Mouse (Mus musculus) embryonic facial prominence, embryonic 10.5 days (tissue): ENCODE measurements around the gene Hsp90b1. TPM values are rescaled to one million over a fixed set of nuclear protein-coding genes. Genes with fewer than 3 reads are reported as not detected.
"Not testable (repeated sequence)": the region's sequence is repeated elsewhere in the genome, so short reads cannot be mapped to it uniquely, and the experiment has no call there.

Experiments
- DNase-seq: peaks from one replicate; pipeline ENCODE4 v3.0.0-alpha.2; 2017; ENCODE audit warnings: low spot score
- H3K27ac ChIP-seq: fragments of 300-500 bp; sonication (generic); replicated peaks from 2 replicates; pipeline ENCODE4 v1.5.1; 2016; ENCODE audit warnings: mild to moderate bottlenecking
- H3K27me3 ChIP-seq: fragments of 300-500 bp; sonication (generic); replicated peaks from 2 replicates; pipeline ENCODE4 v1.6.1; 2016; ENCODE audit warnings: low read depth, mild to moderate bottlenecking; ENCODE audit not compliant: poor library complexity, severe bottlenecking
- H3K36me3 ChIP-seq: fragments of 300-500 bp; sonication (generic); replicated peaks from 2 replicates; pipeline ENCODE4 v1.6.1; 2016; ENCODE audit warnings: mild to moderate bottlenecking, moderate library complexity
- H3K4me1 ChIP-seq: fragments of 300-500 bp; sonication (generic); 2 replicates; pipeline ENCODE4 v1.6.1; 2016
- H3K4me3 ChIP-seq: fragments of 300-500 bp; sonication (generic); 2 replicates; pipeline ENCODE4 v1.5.1; 2016; ENCODE audit warnings: mild to moderate bottlenecking, moderate library complexity
- H3K9me3 ChIP-seq: fragments of 300-500 bp; sonication (generic); 2 replicates; pipeline ENCODE4 v1.6.1; 2016; ENCODE audit warnings: mild to moderate bottlenecking
- WGBS: fragments of 180-500 bp; shearing (Covaris S2); methylation state at CpG from one replicate; pipeline ENCODE4 v1.1.7; 2016; 5-methylcytosine and 5-hydroxymethylcytosine counted together
- microRNA-seq: library from miRNA; unstranded; fragments of <30 nt; microRNA quantifications from one replicate; pipeline ENCODE4, GENCODE M21; 2017
- polyA plus RNA-seq: library from polyadenylated mRNA; unstranded; fragments of >200 nt; fragmentation: Nextera tagmentation; extraction: Ambion mirVana; gene quantifications from 2 replicates; pipeline ENCODE4 v1.2.1, GENCODE M21; 2016

The Hsp90b1 gene
- polyA plus RNA-seq, 1 experiment from 2014 or later = 594 TPM

DNA sequence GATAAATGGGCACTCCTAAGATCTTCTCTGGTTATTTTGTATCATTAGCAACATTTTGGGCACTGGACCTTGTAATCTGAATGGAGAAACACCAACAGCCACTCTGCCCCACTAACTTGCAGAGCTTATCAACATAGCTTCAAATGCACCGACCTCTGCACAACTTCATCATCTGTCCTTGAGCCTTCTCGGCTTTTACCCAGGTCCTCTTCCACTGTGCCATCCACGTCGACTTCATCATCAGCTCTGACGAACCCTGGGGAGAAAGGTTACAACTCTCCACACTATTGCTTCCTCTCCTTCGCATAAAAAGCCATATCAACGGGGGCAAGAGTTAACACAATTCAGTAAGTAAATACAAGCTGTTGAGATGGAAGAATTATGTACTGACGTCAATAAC, 1.2 kb downstream of the Hsp90b1 start:
- Histone ChIP-seq H3K9me3 (no peaks in the 10 kb centered on the region), H3K36me3 (peaks cover 51% of the 10 kb centered on the region), H3K27ac (peak overlapping the region; percentile 94), H3K4me3 (peak overlapping the region; percentile 76), H3K4me1 (peaks cover 51% of the 10 kb centered on the region), H3K27me3 (no peaks in the 10 kb centered on the region)
- DNase-seq = no peak
- WGBS = 11% methylated on average over 8 of the region's 8 CpGs

- no peak for DNase-seq
- WGBS = 75% methylated on average over 4 of the region's 4 CpGs
- peaks cover 52% of the 10 kb centered on the region for H3K4me1 ChIP-seq
- no peaks in the 10 kb centered on the region for H3K9me3 ChIP-seq
- peaks cover 59% of the 10 kb centered on the region for H3K36me3 ChIP-seq
- no peak overlapping the region for H3K27ac ChIP-seq
- H3K27me3 ChIP-seq = no peaks in the 10 kb centered on the region
- peak overlapping the region; percentile 76 for H3K4me3 ChIP-seq
Measured at GRCm38 (mm10) chr10:86703375-86703774, 1.9 kb downstream of the Hsp90b1 start.

- Histone ChIP-seq H3K36me3 (peaks cover 68% of the 10 kb centered on the region), H3K27ac (no peak overlapping the region), H3K27me3 (no peaks in the 10 kb centered on the region), H3K4me1 (peaks cover 52% of the 10 kb centered on the region), H3K9me3 (no peaks in the 10 kb centered on the region), H3K4me3 (peak overlapping the region; percentile 76)
- peak; percentile 38 for DNase-seq
- WGBS = 59% methylated on average over 4 of the region's 4 CpGs
Measured at GRCm38 (mm10) chr10:86702312-86702920, 2.9 kb downstream of the Hsp90b1 start.

GRCm38 (mm10) chr10:86700973-86701372, 4.3 kb downstream of the Hsp90b1 start:
- H3K36me3 ChIP-seq = peaks cover 82% of the 10 kb centered on the region
- 78% methylated on average over 3 of the region's 3 CpGs for WGBS
- no peak for DNase-seq
- no peak overlapping the region for H3K27ac ChIP-seq
- H3K4me1 ChIP-seq = peaks cover 44% of the 10 kb centered on the region
- H3K27me3 ChIP-seq = no peaks in the 10 kb centered on the region
- H3K9me3 ChIP-seq = no peaks in the 10 kb centered on the region
- peak overlapping the region; percentile 37 for H3K4me3 ChIP-seq

DNA sequence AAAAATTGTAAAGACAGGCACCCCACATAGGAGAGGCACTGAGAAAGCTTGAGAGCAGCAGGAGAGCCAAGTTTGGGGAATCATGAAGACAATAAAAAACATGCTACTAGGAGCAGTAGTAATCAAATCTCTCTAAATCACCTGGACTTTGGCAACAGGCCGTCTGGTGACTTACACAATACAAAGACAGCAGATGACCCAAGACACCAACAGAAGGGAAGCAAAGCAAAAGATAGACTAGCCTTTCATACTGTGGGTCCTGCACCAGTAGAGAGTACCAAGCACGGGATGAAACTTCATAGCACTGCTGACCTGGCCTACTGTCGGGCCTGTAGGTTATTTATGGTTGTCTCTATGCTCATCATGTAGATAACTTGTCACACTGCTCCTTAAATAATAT, 5.1 kb downstream of the Hsp90b1 start:
- Histone ChIP-seq H3K36me3 (peaks cover 89% of the 10 kb centered on the region), H3K27ac (no peak overlapping the region), H3K4me3 (peak overlapping the region; percentile 37), H3K9me3 (no peaks in the 10 kb centered on the region), H3K4me1 (peaks cover 44% of the 10 kb centered on the region), H3K27me3 (no peaks in the 10 kb centered on the region)
- WGBS = 78% methylated on average over 3 of the region's 3 CpGs
- no peak for DNase-seq

DNA sequence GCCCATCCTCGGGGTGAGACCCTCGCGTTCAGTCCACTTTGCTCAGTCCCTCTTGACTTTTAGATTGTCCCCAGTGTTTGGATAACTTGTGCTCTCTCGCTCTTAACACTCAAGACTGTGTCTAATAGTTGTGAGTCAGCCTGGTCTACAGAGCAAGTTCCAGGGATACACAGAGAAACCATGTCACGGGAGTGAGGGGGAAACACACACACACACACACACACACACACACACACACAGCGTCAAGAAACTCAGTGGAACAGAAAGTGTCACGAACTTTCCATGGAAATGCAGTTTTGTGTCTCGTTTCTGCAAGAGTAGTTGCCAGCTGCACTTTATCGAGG, 19.3 kb downstream of the Hsp90b1 start:
- H3K27me3 ChIP-seq, H3K9me3 ChIP-seq, DNase-seq, H3K4me1 ChIP-seq: not testable (repeated sequence)
- H3K36me3 ChIP-seq = peaks cover 15% of the 10 kb centered on the region
- peak overlapping the region; percentile 94; the same call in 1 of the 2 replicates for H3K27ac ChIP-seq
- 29% methylated on average over 9 of the region's 9 CpGs for WGBS
- H3K4me3 ChIP-seq = peak overlapping the region; percentile 78

DNA sequence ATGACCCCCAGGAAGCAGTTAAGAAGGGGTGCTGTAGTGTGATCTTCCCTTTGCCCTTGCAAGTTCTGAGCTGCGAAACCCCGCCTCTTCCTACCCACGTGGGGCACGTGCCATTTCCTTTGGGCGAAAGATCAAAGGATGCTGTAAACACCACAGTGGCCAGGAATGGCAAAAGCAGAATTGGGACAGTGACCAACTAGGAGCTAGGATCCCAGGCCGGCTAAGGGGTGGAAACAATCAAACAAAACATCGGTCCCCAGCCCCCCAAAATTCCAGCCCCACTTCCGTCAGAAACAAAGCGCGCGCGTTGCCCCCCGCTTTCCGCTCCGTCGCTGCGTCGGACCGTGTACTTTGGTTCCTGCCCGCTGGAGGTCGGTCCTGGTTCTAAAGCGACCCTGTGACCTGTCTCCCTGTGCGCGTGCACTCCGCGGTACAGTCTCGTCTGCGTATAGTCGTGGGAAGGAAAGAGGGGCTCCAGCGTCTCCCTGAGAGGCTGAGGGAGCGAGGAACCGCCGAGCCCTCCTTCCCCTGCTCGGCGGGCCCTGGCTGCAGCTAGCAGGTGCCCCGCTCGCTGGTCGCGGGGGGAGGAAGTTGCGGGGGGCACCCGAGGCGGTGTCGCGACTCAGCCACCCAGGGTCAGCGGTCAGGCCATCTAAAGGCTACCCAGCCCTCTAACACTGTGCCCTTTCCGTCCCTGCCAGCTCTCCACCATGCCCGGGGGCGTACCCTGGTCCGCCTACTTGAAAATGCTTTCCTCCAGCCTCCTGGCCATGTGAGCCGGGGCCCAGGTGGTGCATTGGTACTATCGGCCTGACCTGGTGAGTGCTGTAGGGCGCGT, 19.9 kb downstream of the Hsp90b1 start:
- Histone ChIP-seq H3K36me3 (peaks cover 10% of the 10 kb centered on the region), H3K27ac (peak overlapping the region; percentile 94), H3K4me3 (peak overlapping the region; percentile 78)
- under 1% methylated on average over 53 of the region's 53 CpGs for WGBS
- DNase-seq = peak; percentile 87
- not testable (repeated sequence) for H3K27me3 ChIP-seq, H3K4me1 ChIP-seq, H3K9me3 ChIP-seq

- not testable (repeated sequence) for DNase-seq, H3K9me3 ChIP-seq, H3K36me3 ChIP-seq, H3K27me3 ChIP-seq, H3K4me1 ChIP-seq
- 36% methylated on average over 2 of the region's 2 CpGs for WGBS
- Histone ChIP-seq H3K27ac (peak overlapping the region; percentile 94; the same call in 1 of the 2 replicates), H3K4me3 (peak overlapping the region; percentile 78)
Measured at GRCm38 (mm10) chr10:86684797-86685178, 20.5 kb downstream of the Hsp90b1 start.

DNA sequence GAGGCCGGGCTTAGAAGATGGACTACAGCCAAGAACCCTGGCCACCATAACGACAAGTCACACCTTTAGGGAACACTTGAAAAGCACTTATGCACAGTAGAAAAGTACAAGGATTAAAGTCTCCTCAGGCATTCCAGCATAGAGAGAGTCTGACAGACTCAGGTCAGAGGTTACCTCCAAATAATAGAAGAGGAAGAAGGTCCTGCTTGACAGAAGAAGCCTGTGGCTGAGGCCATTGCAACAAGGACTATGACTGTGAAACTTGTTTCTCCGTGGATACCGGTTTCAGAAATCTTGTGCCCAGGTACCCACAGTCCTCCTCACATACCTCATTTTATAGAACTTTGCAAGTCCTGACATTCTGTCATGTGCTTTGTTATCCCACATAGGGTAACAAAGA, 34.8 kb downstream of the Hsp90b1 start:
- 83% methylated on average over 4 of the region's 4 CpGs for WGBS
- H3K27me3 ChIP-seq, H3K27ac ChIP-seq, H3K9me3 ChIP-seq, H3K36me3 ChIP-seq, H3K4me1 ChIP-seq, H3K4me3 ChIP-seq, DNase-seq: not testable (repeated sequence)

Small RNA genes lying within 50 kb of the gene (microRNA-seq; reads per million reads assigned to microRNA genes)
- 4.9 reads per million, percentile 13 among the genes with 10 or more reads in this experiment for gene Gm25745

Other genes with a start within 250 kb of the Hsp90b1 start
- gene Syn3, start 206.6 kb downstream of the Hsp90b1 start, polyA plus RNA-seq = 2.5 and 3.3 TPM in 2 replicates
- gene Ttc41, start 302 bp upstream of the Hsp90b1 start, polyA plus RNA-seq = 2.2 and 2.9 TPM in 2 replicates
- gene Gm49358, start 58.5 kb upstream of the Hsp90b1 start, polyA plus RNA-seq = not detected in 2 replicates
- gene Nt5dc3, start 73.5 kb upstream of the Hsp90b1 start, polyA plus RNA-seq = 0.75 and 0.85 TPM in 2 replicates